Mouse (Mus musculus) left cerebral cortex, adult 6 months (tissue): ENCODE data around the gene Olfr1377. TPM values are rescaled to one million over a fixed set of nuclear protein-coding genes. Genes with fewer than 3 reads are reported as not detected.

Experiments
- long read RNA-seq, 2 experiments: library from polyadenylated mRNA; unstranded; transcript quantifications; one replicate each; pipeline ENCODE4 v2.0.0; 2019 to 2020
- polyA plus RNA-seq: library from polyadenylated mRNA; unstranded; fragments of <200 nt; fragmentation: Nextera tagmentation; gene quantifications from 2 replicates; pipeline ENCODE4 v1.2.3, GENCODE M21; 2021

Olfr1377 gene
- polyA plus RNA-seq: not detected in 2 replicates
- long read RNA-seq, experiment 1: 0 reads
- long read RNA-seq, experiment 2: 0 reads

DNA sequence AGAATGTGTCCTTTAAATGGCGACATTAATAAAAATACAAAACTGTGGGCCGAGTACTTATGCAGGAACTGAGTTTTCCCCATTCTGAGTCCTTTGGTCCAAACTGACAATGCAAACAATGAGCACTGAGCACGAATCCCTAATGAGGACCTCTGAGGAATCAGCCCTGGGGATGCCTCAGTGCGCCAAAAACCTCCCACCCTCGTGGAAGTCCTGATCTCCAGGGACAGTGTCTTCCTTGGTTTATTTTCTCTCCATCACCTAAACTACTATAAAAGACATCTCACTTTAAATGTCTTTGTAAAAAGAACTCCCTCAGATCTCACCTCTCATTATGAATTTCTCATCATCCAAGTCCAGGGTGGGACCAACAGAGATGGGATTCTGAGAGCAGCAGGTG, at the start of gene Olfr1377:
TSS of gene Olfr1377 (plus strand) at position 301 of the 400 bp plus-strand sequence.

GRCm38 (mm10) chr11:50943506-50943905, 38.3 kb upstream of the Olfr1377 start, which contains the start of gene 4933414I15Rik:
TSS of gene 4933414I15Rik (minus strand) at chr11:50943765.

GRCm38 (mm10) chr11:50953665-50954064, 28.1 kb upstream of the Olfr1377 start, which contains the start of gene Prop1:
TSS of gene Prop1 (minus strand) at chr11:50953765.

GRCm38 (mm10) chr11:50966230-50966629, 15.5 kb upstream of the Olfr1377 start, which contains the start of gene Olfr1378:
TSS of gene Olfr1378 (plus strand) at chr11:50966530.

GRCm38 (mm10) chr11:51003296-51003695, 21.5 kb downstream of the Olfr1377 start, which contains the start of gene Olfr51:
TSS of gene Olfr51 (plus strand) at chr11:51003596.

GRCm38 (mm10) chr11:51013936-51014335, 32.2 kb downstream of the Olfr1377 start, which contains the start of gene Olfr54:
TSS of gene Olfr54 (plus strand) at chr11:51014236.

Other genes starting within 250 kb of the Olfr1377 start
- gene Zfp354c, start 154.2 kb upstream of the Olfr1377 start, polyA plus RNA-seq: 8.1 and 9.9 TPM in 2 replicates
- gene Zfp879, start 140.4 kb upstream of the Olfr1377 start, polyA plus RNA-seq: 0.97 and 1.4 TPM in 2 replicates
- not detected in 2 replicates for gene Grm6, start 131.3 kb upstream of the Olfr1377 start, polyA plus RNA-seq
- gene Zfp454, start 94.3 kb upstream of the Olfr1377 start, polyA plus RNA-seq: 2.8 and 3.2 TPM in 2 replicates
- gene Zfp2, start 65.8 kb upstream of the Olfr1377 start, polyA plus RNA-seq: 14.9 and 18.5 TPM in 2 replicates
- gene Zfp354b, start 50.3 kb upstream of the Olfr1377 start, polyA plus RNA-seq: 2.9 and 3.2 TPM in 2 replicates
- not detected in 2 replicates for gene 4933414I15Rik, start 38.2 kb upstream of the Olfr1377 start, polyA plus RNA-seq
- not detected in 2 replicates for gene Prop1, start 28.2 kb upstream of the Olfr1377 start, polyA plus RNA-seq
- not detected in 2 replicates for gene Olfr1378, start 15.4 kb upstream of the Olfr1377 start, polyA plus RNA-seq
- gene Olfr51, start 21.6 kb downstream of the Olfr1377 start, polyA plus RNA-seq: not detected in 2 replicates
- gene Olfr54, start 32.3 kb downstream of the Olfr1377 start, polyA plus RNA-seq: not detected in 2 replicates
- gene Olfr1375, start 66.1 kb downstream of the Olfr1377 start, polyA plus RNA-seq: not detected in 2 replicates
- gene Zfp354a, start 77.3 kb downstream of the Olfr1377 start, polyA plus RNA-seq: 5.0 and 5.1 TPM in 2 replicates
- not detected in 2 replicates for gene Gm12569, start 238.5 kb downstream of the Olfr1377 start, polyA plus RNA-seq